Mouse (Mus musculus): ENCODE data around the gene Tmem198b. TPM values are rescaled to one million over a fixed set of nuclear protein-coding genes. Genes with fewer than 3 reads are reported as not detected.
"Not testable (repeated sequence)": the region's sequence is repeated elsewhere in the genome, so short reads cannot be mapped to it uniquely, and the experiment has no call there.

The Tmem198b gene
- polyA plus RNA-seq, 1 experiment: 8.2 TPM

GRCm38 (mm10) chr10:128839434-128839833 lies 35.3 kb upstream of the Tmem198b start:
- TF ChIP-seq CTCF (IDR thresholded peaks at IDR 0.05; ENCODE audit: control insufficient read depth, insufficient read depth, insufficient replicate concordance, low read depth, low read length) (no peak), POLR2A (IDR thresholded peaks at IDR 0.05; ENCODE audit: control insufficient read depth, low read depth, low read length) (no peak)
- no peaks in the 10 kb centered on the region for H3K27me3 ChIP-seq (ENCODE audit: control insufficient read depth, insufficient read depth, low read length)
- no peak overlapping the region for H3K27ac ChIP-seq (ENCODE audit: control insufficient read depth, insufficient read depth, low read depth, low read length)
- no peaks in the 10 kb centered on the region for H3K4me1 ChIP-seq (ENCODE audit: control insufficient read depth, insufficient read depth, low read length)
- H3K36me3 ChIP-seq (ENCODE audit: control insufficient read depth, insufficient read depth, low read length): peaks cover 2% of the 10 kb centered on the region; the same call in 1 of the 2 replicates
- H3K4me3 ChIP-seq (ENCODE audit: control insufficient read depth, low read depth, low read length): no peak overlapping the region

GRCm38 (mm10) chr10:128837400-128837799 lies 33.2 kb upstream of the Tmem198b start:
- TF ChIP-seq POLR2A (IDR thresholded peaks at IDR 0.05; ENCODE audit: control insufficient read depth, low read depth, low read length): no peak
- TF ChIP-seq CTCF (IDR thresholded peaks at IDR 0.05; ENCODE audit: control insufficient read depth, insufficient read depth, insufficient replicate concordance, low read depth, low read length): no peak
- H3K27ac ChIP-seq (ENCODE audit: control insufficient read depth, insufficient read depth, low read depth, low read length): no peak overlapping the region
- peaks cover 2% of the 10 kb centered on the region; the same call in 1 of the 2 replicates for H3K36me3 ChIP-seq (ENCODE audit: control insufficient read depth, insufficient read depth, low read length)
- no peaks in the 10 kb centered on the region for H3K4me1 ChIP-seq (ENCODE audit: control insufficient read depth, insufficient read depth, low read length)
- H3K4me3 ChIP-seq (ENCODE audit: control insufficient read depth, low read depth, low read length): no peak overlapping the region
- no peaks in the 10 kb centered on the region for H3K27me3 ChIP-seq (ENCODE audit: control insufficient read depth, insufficient read depth, low read length)

- Histone ChIP-seq H3K36me3 (ENCODE audit: control insufficient read depth, insufficient read depth, low read length) (no peaks in the 10 kb centered on the region), H3K4me3 (ENCODE audit: control insufficient read depth, low read depth, low read length) (no peak overlapping the region), H3K4me1 (ENCODE audit: control insufficient read depth, insufficient read depth, low read length) (no peaks in the 10 kb centered on the region), H3K27ac (ENCODE audit: control insufficient read depth, insufficient read depth, low read depth, low read length) (no peak overlapping the region), H3K27me3 (ENCODE audit: control insufficient read depth, insufficient read depth, low read length) (no peaks in the 10 kb centered on the region)
- TF ChIP-seq POLR2A (IDR thresholded peaks at IDR 0.05; ENCODE audit: control insufficient read depth, low read depth, low read length): no peak
- TF ChIP-seq CTCF (IDR thresholded peaks at IDR 0.05; ENCODE audit: control insufficient read depth, insufficient read depth, insufficient replicate concordance, low read depth, low read length): no peak
Measured at GRCm38 (mm10) chr10:128823821-128824220, 19.7 kb upstream of the Tmem198b start.

GRCm38 (mm10) chr10:128823087-128823486 lies 18.9 kb upstream of the Tmem198b start:
- H3K4me1 ChIP-seq (ENCODE audit: control insufficient read depth, insufficient read depth, low read length); H3K27ac ChIP-seq (ENCODE audit: control insufficient read depth, insufficient read depth, low read depth, low read length); H3K27me3 ChIP-seq (ENCODE audit: control insufficient read depth, insufficient read depth, low read length); H3K36me3 ChIP-seq (ENCODE audit: control insufficient read depth, insufficient read depth, low read length): not testable (repeated sequence)
- H3K4me3 ChIP-seq (ENCODE audit: control insufficient read depth, low read depth, low read length): peak overlapping the region; percentile 93; the same call in 1 of the 2 replicates

- peak overlapping the region; percentile 96 for H3K27ac ChIP-seq (ENCODE audit: control insufficient read depth, insufficient read depth, low read depth, low read length)
- H3K36me3 ChIP-seq (ENCODE audit: control insufficient read depth, insufficient read depth, low read length): 0 out of 2 replicates have a peak, but pooled peaks cover 1% of the 10 kb centered on the region
- TF ChIP-seq POLR2A (IDR thresholded peaks at IDR 0.05; ENCODE audit: control insufficient read depth, low read depth, low read length) (no peak), CTCF (IDR thresholded peaks at IDR 0.05; ENCODE audit: control insufficient read depth, insufficient read depth, insufficient replicate concordance, low read depth, low read length) (no peak)
- H3K4me3 ChIP-seq (ENCODE audit: control insufficient read depth, low read depth, low read length): peak overlapping the region; percentile 93
- H3K27me3 ChIP-seq (ENCODE audit: control insufficient read depth, insufficient read depth, low read length): no peaks in the 10 kb centered on the region
- H3K4me1 ChIP-seq (ENCODE audit: control insufficient read depth, insufficient read depth, low read length): no peaks in the 10 kb centered on the region
Measured at GRCm38 (mm10) chr10:128822135-128822534, 18.0 kb upstream of the Tmem198b start.

GRCm38 (mm10) chr10:128821358-128822056 lies 17.3 kb upstream of the Tmem198b start, which contains the start of gene Ormdl2:
Gene Ormdl2 (minus strand): TSS chr10:128821645.
- H3K4me1 ChIP-seq (ENCODE audit: control insufficient read depth, insufficient read depth, low read length): no peaks in the 10 kb centered on the region
- peak within 1 kb of the TSS; percentile 96 for H3K27ac ChIP-seq (ENCODE audit: control insufficient read depth, insufficient read depth, low read depth, low read length)
- TF ChIP-seq POLR2A (IDR thresholded peaks at IDR 0.05; ENCODE audit: control insufficient read depth, low read depth, low read length) (peak; percentile 65), CTCF (IDR thresholded peaks at IDR 0.05; ENCODE audit: control insufficient read depth, insufficient read depth, insufficient replicate concordance, low read depth, low read length) (no peak)
- no peaks in the 10 kb centered on the region for H3K27me3 ChIP-seq (ENCODE audit: control insufficient read depth, insufficient read depth, low read length)
- peak within 1 kb of the TSS; percentile 93 for H3K4me3 ChIP-seq (ENCODE audit: control insufficient read depth, low read depth, low read length)
- H3K36me3 ChIP-seq (ENCODE audit: control insufficient read depth, insufficient read depth, low read length): peaks cover 5% of the 10 kb centered on the region

GRCm38 (mm10) chr10:128820217-128820616 lies 16.0 kb upstream of the Tmem198b start:
- Histone ChIP-seq H3K4me3 (ENCODE audit: control insufficient read depth, low read depth, low read length) (peak overlapping the region; percentile 28), H3K36me3 (ENCODE audit: control insufficient read depth, insufficient read depth, low read length) (peaks cover 5% of the 10 kb centered on the region)

More at GRCm38 (mm10) chr10:128820217-128820616, 16.0 kb upstream of the Tmem198b start:
- Histone ChIP-seq H3K27ac (ENCODE audit: control insufficient read depth, insufficient read depth, low read depth, low read length) (no peak overlapping the region), H3K4me1 (ENCODE audit: control insufficient read depth, insufficient read depth, low read length) (no peaks in the 10 kb centered on the region), H3K27me3 (ENCODE audit: control insufficient read depth, insufficient read depth, low read length) (no peaks in the 10 kb centered on the region)
- TF ChIP-seq POLR2A (IDR thresholded peaks at IDR 0.05; ENCODE audit: control insufficient read depth, low read depth, low read length) (no peak), CTCF (IDR thresholded peaks at IDR 0.05; ENCODE audit: control insufficient read depth, insufficient read depth, insufficient replicate concordance, low read depth, low read length) (no peak)

Measured in testis, adult 2 months (tissue).